Mouse (Mus musculus) colon, adult 2 months (tissue): ENCODE measurements around the gene Olfr531. TPM values are rescaled to one million over a fixed set of nuclear protein-coding genes. Genes with fewer than 3 reads are reported as not detected.

ENCODE experiments used
- polyA plus RNA-seq: library from polyadenylated mRNA; depleted of rRNA; stranded (reverse); fragments of >200 nt; gene quantifications from 2 replicates; pipeline ENCODE4 v1.2.3, GENCODE M21; 2012; rRNA removed

Gene Olfr531
- not detected in 2 replicates for polyA plus RNA-seq

DNA sequence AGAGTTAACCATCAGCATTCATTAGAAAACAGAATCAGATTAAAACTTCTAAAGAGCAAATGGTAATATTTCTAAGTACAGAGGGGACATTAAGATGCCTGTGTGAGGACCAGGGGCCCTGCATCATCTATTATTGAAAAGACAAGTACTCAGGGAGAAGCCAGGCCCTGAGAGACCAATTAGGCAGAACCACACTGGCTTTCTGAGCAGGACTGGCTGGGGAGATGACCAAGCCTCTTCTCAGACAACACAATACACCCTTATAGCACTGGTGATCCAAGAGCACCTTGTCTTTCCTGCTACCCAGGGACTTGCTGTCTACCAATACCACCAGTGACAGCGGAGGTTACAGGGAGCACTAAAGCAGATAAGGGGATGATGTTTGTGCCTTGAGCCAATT lies at the start of gene Olfr531:
Gene Olfr531 (minus strand): TSS at position 101 of the 400 bp plus-strand sequence.

DNA sequence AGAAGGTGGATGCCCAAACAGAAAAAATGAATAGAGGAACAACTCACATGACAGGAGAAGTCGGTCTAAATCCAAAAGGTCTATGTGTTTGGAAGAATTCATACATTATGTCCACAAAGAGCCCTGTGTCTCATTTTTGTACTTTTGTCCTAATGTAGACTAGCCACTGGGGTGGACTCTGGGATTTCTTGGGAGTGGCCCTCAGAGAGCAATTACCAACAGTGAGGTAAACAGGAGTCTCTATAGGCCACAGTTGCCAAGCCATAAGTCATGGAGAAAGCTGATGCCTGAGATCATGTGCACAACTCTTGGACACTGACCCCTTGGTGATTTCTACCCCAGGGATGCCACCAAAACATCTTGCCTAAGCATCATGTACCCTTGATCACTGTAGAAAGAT lies 18.8 kb upstream of the Olfr531 start, which contains the start of gene Olfr532:
Gene Olfr532 (minus strand): TSS at position 101 of the 400 bp plus-strand sequence.

DNA sequence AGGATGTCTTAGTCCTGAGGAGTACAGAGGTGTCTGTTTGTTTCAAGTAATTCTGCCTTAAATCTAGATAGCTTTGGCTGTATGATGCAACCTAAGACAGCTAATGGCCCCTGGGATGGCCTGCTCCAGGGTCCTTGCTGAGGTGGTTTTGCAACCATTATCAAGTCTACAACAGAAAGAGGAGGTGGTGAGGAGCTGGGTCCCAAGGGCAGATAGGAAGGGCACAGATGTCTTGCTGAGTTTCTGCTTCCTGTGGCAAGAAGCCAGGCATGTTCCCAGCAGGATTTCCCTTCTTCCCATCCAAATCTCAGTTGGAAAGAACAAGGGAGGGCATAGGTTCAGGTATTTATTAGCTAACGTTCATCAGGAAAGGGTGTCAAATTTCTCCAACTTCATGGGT lies 26.5 kb downstream of the Olfr531 start, which contains the start of gene Olfr530:
Gene Olfr530 (minus strand): TSS at position 101 of the 400 bp plus-strand sequence.

DNA sequence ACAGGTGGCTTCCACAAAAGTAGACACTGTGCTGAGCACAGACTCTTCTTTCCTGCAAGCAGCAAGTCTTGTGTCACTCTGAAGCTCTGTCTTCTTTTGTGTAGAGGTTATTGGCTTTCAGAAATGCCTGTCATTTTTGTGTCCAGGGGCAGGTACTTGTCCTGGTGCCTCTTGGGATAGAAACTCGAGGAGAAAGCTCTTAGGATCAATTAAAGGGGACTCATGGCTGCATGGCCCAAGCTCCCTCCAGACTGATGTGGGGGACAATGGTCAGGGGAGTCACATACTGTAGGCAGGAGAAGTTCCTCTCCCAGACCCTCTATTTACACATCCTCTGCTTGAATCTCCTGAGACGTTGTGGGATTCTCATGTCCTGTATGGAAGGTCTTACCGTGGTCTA lies 41.1 kb downstream of the Olfr531 start, which contains the start of gene Olfr60:
Gene Olfr60 (minus strand): TSS at position 101 of the 400 bp plus-strand sequence.

Other genes starting within 250 kb of the Olfr531 start
- gene Sprn, start 248.0 kb downstream of the Olfr531 start, polyA plus RNA-seq, result 0.93 and 1.4 TPM in 2 replicates
- gene Olfr522, start 238.2 kb downstream of the Olfr531 start, polyA plus RNA-seq, result not detected in 2 replicates
- gene Olfr523, start 229.7 kb downstream of the Olfr531 start, polyA plus RNA-seq, result 0.10 TPM in 1 of 2 replicates, not detected in the other
- gene Olfr524, start 197.0 kb downstream of the Olfr531 start, polyA plus RNA-seq, result not detected in 2 replicates
- 0.30 and 0.50 TPM in 2 replicates for gene Cd163l1, start 184.7 kb downstream of the Olfr531 start, polyA plus RNA-seq
- gene 5830411N06Rik, start 155.6 kb downstream of the Olfr531 start, polyA plus RNA-seq, result 0.16 TPM in 1 of 2 replicates, not detected in the other
- not detected in 2 replicates for gene Olfr525, start 82.1 kb downstream of the Olfr531 start, polyA plus RNA-seq
- gene Olfr527, start 68.9 kb downstream of the Olfr531 start, polyA plus RNA-seq, result not detected in 2 replicates
- 0.29 and 0.58 TPM in 2 replicates for gene Olfr60, start 41.2 kb downstream of the Olfr531 start, polyA plus RNA-seq
- gene Olfr530, start 26.6 kb downstream of the Olfr531 start, polyA plus RNA-seq, result not detected in 2 replicates
- not detected in 2 replicates for gene Olfr532, start 18.7 kb upstream of the Olfr531 start, polyA plus RNA-seq
- not detected in 2 replicates for gene Olfr533, start 60.5 kb upstream of the Olfr531 start, polyA plus RNA-seq
- not detected in 2 replicates for gene Olfr535, start 81.3 kb upstream of the Olfr531 start, polyA plus RNA-seq
- gene Olfr536, start 104.5 kb upstream of the Olfr531 start, polyA plus RNA-seq, result not detected in 2 replicates
- gene Olfr538, start 165.0 kb upstream of the Olfr531 start, polyA plus RNA-seq, result not detected in 2 replicates
- gene Olfr46, start 198.4 kb upstream of the Olfr531 start, polyA plus RNA-seq, result not detected in 2 replicates
- not detected in 2 replicates for gene Olfr61, start 226.1 kb upstream of the Olfr531 start, polyA plus RNA-seq
- not detected in 2 replicates for gene Olfr53, start 243.5 kb upstream of the Olfr531 start, polyA plus RNA-seq